Mouse (Mus musculus) lung, postnatal 0 days (tissue): ENCODE measurements around the gene Frs2. TPM values are rescaled to one million over a fixed set of nuclear protein-coding genes. Genes with fewer than 3 reads are reported as not detected.
"Not testable (repeated sequence)": the region's sequence is repeated elsewhere in the genome, so short reads cannot be mapped to it uniquely, and the experiment has no call there.

ENCODE experiments used
- ATAC-seq: fragments of 200-750 bp; cut with Nextera tagmentation; 2 replicates; pipeline ENCODE4 v1.8.0; 2017; ENCODE audit warnings: moderate library complexity
- DNase-seq: peaks from one replicate; pipeline ENCODE4 v3.0.0-alpha.2; 2016; ENCODE audit warnings: low spot score
- H3K27ac ChIP-seq: fragments of 300-500 bp; sonication (generic); 2 replicates; pipeline ENCODE4 v1.5.1; 2014; ENCODE audit warnings: antibody characterized with exemption, mild to moderate bottlenecking, low read length, mixed read lengths
- H3K27me3 ChIP-seq: fragments of 300-500 bp; sonication (generic); replicated peaks from 2 replicates; pipeline ENCODE4 v1.6.1; 2014; ENCODE audit warnings: low read length, mixed read lengths; ENCODE audit not compliant: insufficient read depth
- H3K36me3 ChIP-seq: fragments of 300-500 bp; sonication (generic); 2 replicates; pipeline ENCODE4 v1.6.1; 2014; ENCODE audit warnings: low read length, mixed read lengths; ENCODE audit not compliant: insufficient read depth
- H3K4me1 ChIP-seq: fragments of 300-500 bp; sonication (generic); 2 replicates; pipeline ENCODE4 v1.6.1; 2014; ENCODE audit warnings: antibody characterized with exemption, low read depth, low read length, mixed read lengths; ENCODE audit not compliant: insufficient read depth
- H3K4me2 ChIP-seq: fragments of 300-500 bp; sonication (generic); replicated peaks from 2 replicates; pipeline ENCODE4 v1.6.1; 2014; ENCODE audit warnings: low read depth, mild to moderate bottlenecking, low read length, moderate library complexity, mixed read lengths
- H3K4me3 ChIP-seq: fragments of 300-500 bp; sonication (generic); 2 replicates; pipeline ENCODE4 v1.5.1; 2014; ENCODE audit warnings: low read depth, low read length
- H3K9ac ChIP-seq: fragments of 300-500 bp; sonication (generic); replicated peaks from 2 replicates; pipeline ENCODE4 v1.6.1; 2014; ENCODE audit warnings: low read depth, mild to moderate bottlenecking
- H3K9me3 ChIP-seq: fragments of 300-500 bp; sonication (generic); 2 replicates; pipeline ENCODE4 v1.6.1; 2016; ENCODE audit warnings: low read length, mixed read lengths
- CTCF ChIP-seq: IDR thresholded peaks from 2 replicates; pipeline ENCODE4 v1.5.1; 2016; ENCODE audit warnings: antibody characterized with exemption, mild to moderate bottlenecking
- EP300 ChIP-seq: IDR thresholded peaks from 2 replicates; pipeline ENCODE4 v1.6.1; 2016; ENCODE audit warnings: antibody characterized with exemption, mild to moderate bottlenecking, control low read depth
- WGBS: fragments of 180-500 bp; shearing (Covaris S2); extraction: QIAGEN DNeasy Blood & Tissue Kit; methylation state at CpG from one replicate; pipeline ENCODE4 v1.1.7; 2014; 5-methylcytosine and 5-hydroxymethylcytosine counted together
- polyA plus RNA-seq: library from polyadenylated mRNA; unstranded; fragments of >200 nt; fragmentation: Nextera tagmentation; extraction: Ambion mirVana; gene quantifications from 2 replicates; pipeline ENCODE4 v1.2.1, GENCODE M21; 2015

Frs2 gene
- polyA plus RNA-seq, 1 experiment from 2014 or later = 18.8 TPM

DNA sequence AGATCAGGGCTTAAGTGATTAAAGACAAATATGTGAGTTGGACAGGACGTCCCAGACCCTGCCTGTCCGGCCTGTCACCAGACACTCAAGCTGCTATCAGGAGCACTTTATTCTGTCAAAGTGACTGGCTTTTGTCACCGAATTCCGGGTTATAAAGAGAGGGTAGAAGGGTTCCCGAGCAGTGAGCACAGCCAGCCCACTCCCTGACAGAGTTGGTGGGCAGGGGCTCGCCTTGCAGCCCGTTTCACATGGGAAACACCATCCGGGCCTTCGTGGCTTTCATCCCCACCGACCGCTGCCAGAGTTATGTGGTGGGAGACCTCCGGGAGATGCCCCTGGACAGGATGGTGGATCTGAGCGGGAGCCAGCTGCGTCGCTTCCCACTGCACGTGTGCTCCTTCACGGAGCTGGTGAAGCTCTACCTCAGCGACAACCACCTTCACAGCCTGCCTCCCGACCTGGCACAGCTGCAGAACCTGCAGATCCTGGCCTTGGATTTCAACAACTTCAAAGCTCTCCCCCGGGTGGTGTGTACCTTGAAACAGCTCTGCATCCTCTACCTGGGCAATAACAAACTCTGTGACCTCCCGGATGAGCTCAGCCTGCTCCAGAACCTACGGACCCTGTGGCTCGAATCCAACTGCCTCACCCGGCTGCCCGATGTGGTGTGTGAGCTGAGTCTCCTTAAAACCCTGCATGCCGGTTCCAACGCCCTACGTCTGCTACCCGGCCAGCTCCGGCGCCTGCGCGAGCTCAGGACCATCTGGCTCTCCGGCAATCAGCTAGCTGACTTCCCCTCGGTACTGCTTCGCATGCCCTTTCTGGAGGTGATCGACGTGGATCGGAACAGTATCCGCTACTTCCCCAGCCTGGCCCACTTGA lies 102.9 kb downstream of the Frs2 start, which contains the start of gene Lrrc10:
Gene Lrrc10 (plus strand): TSS at position 167 of the 882 bp plus-strand sequence.
- DNase-seq = no peak
- H3K9ac ChIP-seq = no peak within 1 kb of the TSS

DNA sequence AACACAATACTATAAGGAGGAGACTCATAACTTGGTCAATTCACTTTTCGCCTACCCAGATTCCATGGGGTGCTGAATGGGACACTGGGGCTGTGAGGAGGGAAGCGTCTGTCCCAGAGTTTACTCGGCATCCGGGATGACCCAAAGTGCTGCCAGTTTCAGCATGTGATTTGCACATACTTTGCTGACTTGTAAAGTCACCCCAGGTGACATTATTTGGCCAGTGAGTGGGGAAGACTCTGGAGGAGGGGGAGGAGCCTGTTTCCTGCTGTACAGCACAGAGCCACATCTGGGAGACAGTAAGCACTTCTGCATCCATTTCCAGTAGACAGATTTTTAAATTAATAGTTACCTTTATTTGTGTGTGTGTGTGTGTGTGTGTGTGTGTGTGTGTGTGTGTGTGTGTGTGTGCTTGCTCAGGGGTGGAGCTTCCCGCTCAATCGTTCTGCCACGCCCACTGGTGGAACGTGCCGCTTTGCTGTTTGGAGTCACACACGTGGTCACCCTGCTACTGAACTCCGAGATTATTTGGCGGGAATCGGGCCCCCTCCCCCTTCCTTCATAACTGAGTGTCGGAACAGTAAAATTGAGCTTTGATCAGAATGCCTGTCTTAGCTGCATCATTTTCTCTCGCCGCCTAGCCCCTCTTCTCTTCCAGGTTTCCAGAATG lies 104.7 kb downstream of the Frs2 start:
- WGBS = 18% methylated on average over 13 of the region's 16 CpGs
- H3K27ac ChIP-seq = not testable (repeated sequence)
- peak; percentile 40 for ATAC-seq

More for the DNA sequence above, 102.9 kb downstream of the Frs2 start, which contains the start of gene Lrrc10:
- no peak for TF ChIP-seq EP300
- TF ChIP-seq CTCF = no peak
- Histone ChIP-seq H3K27ac (no peak within 1 kb of the TSS), H3K4me2 (peak within 1 kb of the TSS; percentile 34; the same call in 1 of the 2 replicates), H3K36me3 (no peaks in the 10 kb centered on the region), H3K9me3 (no peaks in the 10 kb centered on the region), H3K27me3 (0 out of 2 replicates have a peak, but pooled peaks cover 3% of the 10 kb centered on the region), H3K4me1 (no peaks in the 10 kb centered on the region; the same call in 1 of the 2 replicates), H3K4me3 (no peak within 1 kb of the TSS; the same call in 1 of the 2 replicates)
- ATAC-seq = no peak
- WGBS = 32% methylated on average over 40 of the region's 40 CpGs

DNA sequence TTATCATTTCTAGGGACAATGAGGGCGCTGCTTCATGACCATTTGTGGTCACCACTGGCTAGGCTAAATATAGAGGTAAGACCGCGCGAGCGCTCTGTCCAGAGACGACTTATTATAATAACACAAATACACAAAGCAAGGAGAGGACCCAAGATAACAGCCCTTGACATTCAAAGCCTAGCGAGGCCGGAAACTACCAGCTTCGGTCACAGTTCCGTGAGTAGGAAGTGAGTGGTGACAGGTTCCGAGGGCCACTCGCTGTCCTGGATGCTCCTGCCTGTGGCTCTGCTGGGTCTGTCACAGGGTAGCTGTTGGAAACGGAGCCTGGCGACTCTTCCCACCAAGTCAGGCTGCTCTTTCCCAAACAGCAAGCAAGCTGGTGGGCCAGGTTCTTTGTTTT lies 106.0 kb downstream of the Frs2 start:
- no peak overlapping the region for H3K27ac ChIP-seq
- no peak overlapping the region for H3K9ac ChIP-seq
- no peak overlapping the region for H3K4me3 ChIP-seq
- peak; percentile 65 for ATAC-seq
- peak; percentile 31 for DNase-seq
- no peaks in the 10 kb centered on the region; the same call in 1 of the 2 replicates for H3K4me1 ChIP-seq
- WGBS = 49% methylated on average over 14 of the region's 14 CpGs
- no peak for TF ChIP-seq CTCF
- TF ChIP-seq EP300 = peak; percentile 26; the same call in 1 of the 2 replicates
- no peaks in the 10 kb centered on the region for H3K9me3 ChIP-seq
- H3K36me3 ChIP-seq = no peaks in the 10 kb centered on the region
- peak overlapping the region; percentile 2; the same call in 1 of the 2 replicates for H3K4me2 ChIP-seq
- 0 out of 2 replicates have a peak, but pooled peaks cover 3% of the 10 kb centered on the region for H3K27me3 ChIP-seq

More for the DNA sequence above, 104.7 kb downstream of the Frs2 start:
- H3K4me1 ChIP-seq, H3K27me3 ChIP-seq, H3K36me3 ChIP-seq, H3K4me3 ChIP-seq, H3K9ac ChIP-seq, H3K9me3 ChIP-seq: not testable (repeated sequence)
- peak; percentile 33 for DNase-seq
- H3K4me2 ChIP-seq = 0 out of 2 replicates have a peak overlapping the region, but pooled peaks have one; percentile 5

DNA sequence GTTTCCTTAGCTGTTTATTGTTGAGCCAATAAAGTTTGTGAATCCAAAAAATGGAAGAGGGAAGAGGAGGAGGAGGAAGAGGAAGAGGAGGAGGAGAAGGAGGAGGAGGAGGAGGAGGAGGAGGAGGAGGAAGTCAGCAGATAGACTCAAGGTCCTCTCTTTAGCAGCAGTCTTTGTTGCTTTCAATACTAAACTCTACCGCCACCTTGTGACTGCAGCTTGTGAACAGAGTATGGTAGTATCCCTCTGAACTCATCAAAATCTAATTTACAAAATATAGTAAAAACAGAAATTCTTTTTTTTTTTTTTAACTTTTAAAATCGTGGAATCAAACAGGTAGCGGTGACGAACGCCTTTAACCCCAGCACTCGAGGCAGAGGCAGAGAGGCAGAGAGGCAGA lies 108.0 kb downstream of the Frs2 start:
- no peak overlapping the region for H3K4me2 ChIP-seq
- 69% methylated on average over 6 of the region's 6 CpGs for WGBS
- no peaks in the 10 kb centered on the region for H3K36me3 ChIP-seq
- H3K9ac ChIP-seq = no peak overlapping the region
- H3K27me3 ChIP-seq = 0 out of 2 replicates have a peak, but pooled peaks cover 3% of the 10 kb centered on the region
- DNase-seq = peak; percentile 45
- no peak overlapping the region for H3K4me3 ChIP-seq
- ATAC-seq = no peak
- H3K4me1 ChIP-seq = no peaks in the 10 kb centered on the region
- H3K27ac ChIP-seq = no peak overlapping the region
- TF ChIP-seq EP300 (no peak), CTCF (peak; percentile 63)
- no peaks in the 10 kb centered on the region for H3K9me3 ChIP-seq

DNA sequence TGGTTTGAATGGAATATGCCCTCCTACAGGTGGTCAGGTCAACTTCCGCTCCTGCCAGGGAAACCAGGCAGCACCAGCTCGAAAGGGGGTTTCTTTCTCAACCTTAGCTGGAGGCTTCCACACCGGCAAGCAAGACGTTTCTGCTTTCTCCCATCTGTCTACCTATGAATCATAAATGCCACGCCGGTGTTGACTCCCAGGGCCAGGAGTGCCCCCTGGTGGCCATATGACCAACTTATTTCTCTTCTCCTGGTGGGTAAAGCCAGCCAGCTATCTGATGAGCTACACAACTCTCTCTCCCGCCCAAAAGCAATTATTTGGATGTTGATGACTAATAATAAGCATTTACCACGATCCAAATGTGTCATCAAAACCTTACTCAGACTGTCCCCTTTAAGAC lies 114.5 kb downstream of the Frs2 start:
- ATAC-seq (peak; percentile 56; the same call in 1 of the 2 replicates), DNase-seq (peak; percentile 90)
- Histone ChIP-seq H3K27ac (no peak overlapping the region), H3K27me3 (no peaks in the 10 kb centered on the region), H3K9ac (no peak overlapping the region), H3K9me3 (no peaks in the 10 kb centered on the region), H3K4me2 (no peak overlapping the region), H3K4me3 (no peak overlapping the region), H3K36me3 (no peaks in the 10 kb centered on the region), H3K4me1 (no peaks in the 10 kb centered on the region)
- TF ChIP-seq CTCF = peak; percentile 90
- TF ChIP-seq EP300 = no peak
- 22% methylated on average over 8 of the region's 8 CpGs for WGBS

DNA sequence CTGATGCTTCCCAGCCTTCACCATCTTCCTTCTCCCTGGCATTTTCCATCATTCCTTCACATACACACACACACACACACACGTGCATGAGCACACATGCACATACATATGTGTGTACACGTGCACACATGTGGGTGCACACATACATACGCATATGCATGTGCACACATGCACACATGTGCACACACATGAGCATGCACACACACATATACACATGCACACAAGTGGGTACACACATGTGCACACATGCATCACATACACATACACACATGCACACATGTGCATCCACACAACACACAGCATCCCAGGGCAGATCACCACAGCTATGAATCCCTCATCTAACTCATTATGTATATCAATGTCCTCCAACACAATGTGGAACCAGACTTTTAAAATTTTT lies 117.2 kb downstream of the Frs2 start:
- H3K4me3 ChIP-seq = no peak overlapping the region
- no peaks in the 10 kb centered on the region for H3K27me3 ChIP-seq
- H3K27ac ChIP-seq = no peak overlapping the region
- TF ChIP-seq EP300 (no peak), CTCF (no peak)
- H3K9ac ChIP-seq = no peak overlapping the region
- no peaks in the 10 kb centered on the region for H3K9me3 ChIP-seq
- ATAC-seq (no peak), DNase-seq (no peak)
- 88% methylated on average over 3 of the region's 3 CpGs for WGBS
- H3K36me3 ChIP-seq = no peaks in the 10 kb centered on the region
- H3K4me1 ChIP-seq = no peaks in the 10 kb centered on the region
- H3K4me2 ChIP-seq = no peak overlapping the region
